Mouse (Mus musculus) forebrain, embryonic 13.5 days (tissue): ENCODE data around the gene Kif5c. TPM values are rescaled to one million over a fixed set of nuclear protein-coding genes. Genes with fewer than 3 reads are reported as not detected.

Experiments used
- ATAC-seq: fragments of 200-750 bp; cut with Nextera tagmentation; 2 replicates; pipeline ENCODE4 v1.8.0; 2017
- H3K27ac ChIP-seq: fragments of 300-500 bp; sonication (generic); 2 replicates; pipeline ENCODE4 v1.5.1; 2015; ENCODE audit warnings: inconsistent platforms, mild to moderate bottlenecking, moderate library complexity
- H3K27me3 ChIP-seq: fragments of 300-500 bp; sonication (generic); 2 replicates; pipeline ENCODE4 v1.6.1; 2015; ENCODE audit warnings: mild to moderate bottlenecking, inconsistent platforms
- H3K36me3 ChIP-seq: fragments of 300-500 bp; sonication (generic); 2 replicates; pipeline ENCODE4 v1.6.1; 2015; ENCODE audit warnings: mild to moderate bottlenecking, inconsistent platforms; ENCODE audit not compliant: poor library complexity, severe bottlenecking
- H3K4me1 ChIP-seq: fragments of 300-500 bp; sonication (generic); 2 replicates; pipeline ENCODE4 v1.6.1; 2015; ENCODE audit warnings: inconsistent platforms
- H3K4me2 ChIP-seq: fragments of 300-500 bp; sonication (generic); 2 replicates; pipeline ENCODE4 v1.6.1; 2015; ENCODE audit warnings: inconsistent platforms, mild to moderate bottlenecking, moderate library complexity
- H3K4me3 ChIP-seq: fragments of 300-500 bp; sonication (generic); 2 replicates; pipeline ENCODE4 v1.5.1; 2015; ENCODE audit warnings: mild to moderate bottlenecking, inconsistent platforms
- H3K9ac ChIP-seq: fragments of 300-500 bp; sonication (generic); 2 replicates; pipeline ENCODE4 v1.6.1; 2015; ENCODE audit warnings: mild to moderate bottlenecking, inconsistent platforms
- H3K9me3 ChIP-seq: fragments of 300-500 bp; sonication (generic); replicated peaks from 2 replicates; pipeline ENCODE4 v1.6.1; 2016; ENCODE audit warnings: inconsistent platforms
- WGBS: fragments of 180-500 bp; shearing (Covaris S2); methylation state at CpG from one replicate; pipeline ENCODE4 v1.1.7; 2015; 5-methylcytosine and 5-hydroxymethylcytosine counted together
- polyA plus RNA-seq: library from polyadenylated mRNA; unstranded; fragments of >200 nt; fragmentation: Nextera tagmentation; extraction: Ambion mirVana; gene quantifications from 2 replicates; pipeline ENCODE4 v1.2.1, GENCODE M21; 2015

The Kif5c gene
- polyA plus RNA-seq, 1 experiment from 2014 or later, result 129 TPM

DNA sequence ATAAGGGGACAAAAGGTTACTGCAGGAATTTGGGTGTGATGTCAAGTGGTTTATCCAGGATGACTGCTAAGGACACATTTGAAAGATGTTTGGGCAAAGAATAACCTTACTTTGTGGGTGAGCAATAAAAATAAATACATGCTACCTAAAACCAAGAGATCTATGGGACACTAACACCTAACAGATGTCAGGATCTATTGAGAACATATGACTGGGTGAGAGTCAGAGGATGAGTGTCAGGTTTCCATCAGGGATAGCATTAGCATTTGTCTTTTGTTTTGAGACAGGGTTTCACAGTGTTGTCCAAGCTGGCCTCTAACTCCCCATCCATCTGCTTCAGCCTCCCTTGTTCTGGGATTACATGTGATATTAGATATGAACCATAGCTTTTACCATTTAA is 26.2 kb upstream of the Kif5c start:
- no peak overlapping the region for H3K9ac ChIP-seq
- H3K9me3 ChIP-seq, result no peaks in the 10 kb centered on the region
- H3K4me2 ChIP-seq, result no peak overlapping the region
- H3K27me3 ChIP-seq, result no peaks in the 10 kb centered on the region
- no peak overlapping the region for H3K27ac ChIP-seq
- no peak for ATAC-seq
- no peaks in the 10 kb centered on the region for H3K36me3 ChIP-seq
- H3K4me1 ChIP-seq, result no peaks in the 10 kb centered on the region
- no peak overlapping the region for H3K4me3 ChIP-seq

GRCm38 (mm10) chr2:49594886-49595285 is 24.2 kb upstream of the Kif5c start:
- no peak for ATAC-seq
- WGBS, result 84% methylated on average over 7 of the region's 7 CpGs

GRCm38 (mm10) chr2:49596318-49596717 is 22.8 kb upstream of the Kif5c start:
- no peak overlapping the region for H3K4me2 ChIP-seq
- no peak for ATAC-seq
- 82% methylated on average over 3 of the region's 3 CpGs for WGBS

More at GRCm38 (mm10) chr2:49594886-49595285, 24.2 kb upstream of the Kif5c start:
- H3K9ac ChIP-seq, result no peak overlapping the region
- no peak overlapping the region for H3K27ac ChIP-seq
- no peaks in the 10 kb centered on the region for H3K9me3 ChIP-seq
- H3K4me1 ChIP-seq, result peaks cover 9% of the 10 kb centered on the region
- H3K4me3 ChIP-seq, result no peak overlapping the region
- H3K36me3 ChIP-seq, result no peaks in the 10 kb centered on the region
- H3K4me2 ChIP-seq, result no peak overlapping the region
- H3K27me3 ChIP-seq, result no peaks in the 10 kb centered on the region

DNA sequence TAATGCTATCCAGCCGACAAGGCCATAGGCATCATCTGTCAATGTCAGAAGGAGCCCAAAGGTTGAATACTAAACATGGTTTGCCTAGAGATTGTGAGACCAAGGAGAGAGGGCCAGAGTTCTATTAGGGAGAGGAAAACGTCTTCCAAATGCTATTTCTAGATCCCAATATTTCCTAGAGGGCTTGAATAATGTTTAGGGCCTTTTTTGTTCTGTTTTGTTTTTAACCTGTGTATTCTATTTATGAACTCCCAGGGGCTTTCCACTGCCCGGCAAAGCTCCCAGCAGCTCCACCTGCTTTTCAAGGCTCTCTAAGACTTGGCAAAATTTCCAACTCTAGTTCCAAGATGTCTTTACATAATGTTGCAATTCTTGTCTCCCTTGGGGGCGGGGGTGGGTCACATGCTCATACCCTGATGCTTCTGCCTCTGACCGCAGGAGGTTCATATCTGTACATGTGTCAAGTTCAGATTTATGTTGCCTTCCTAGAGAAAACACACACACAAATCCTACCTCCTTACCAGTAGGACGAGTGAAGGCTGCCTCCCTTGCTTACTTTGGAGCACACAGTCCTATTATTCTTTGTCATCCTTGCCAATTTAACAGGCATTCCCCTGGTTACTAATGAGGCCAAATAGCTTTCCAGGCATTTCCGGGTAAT is 18.9 kb upstream of the Kif5c start:
- Histone ChIP-seq H3K4me1 (peaks cover 38% of the 10 kb centered on the region), H3K4me3 (no peak overlapping the region), H3K27ac (peak overlapping the region; percentile 44), H3K9me3 (0 out of 2 replicates have a peak, but pooled peaks cover 5% of the 10 kb centered on the region), H3K4me2 (no peak overlapping the region), H3K9ac (no peak overlapping the region), H3K36me3 (no peaks in the 10 kb centered on the region), H3K27me3 (no peaks in the 10 kb centered on the region)
- 34% methylated on average over 7 of the region's 7 CpGs for WGBS
- peak; percentile 66 for ATAC-seq

More at GRCm38 (mm10) chr2:49596318-49596717, 22.8 kb upstream of the Kif5c start:
- no peaks in the 10 kb centered on the region for H3K9me3 ChIP-seq
- no peak overlapping the region for H3K9ac ChIP-seq
- H3K27me3 ChIP-seq, result no peaks in the 10 kb centered on the region
- no peak overlapping the region for H3K27ac ChIP-seq
- peaks cover 22% of the 10 kb centered on the region for H3K4me1 ChIP-seq
- H3K4me3 ChIP-seq, result no peak overlapping the region
- H3K36me3 ChIP-seq, result no peaks in the 10 kb centered on the region

DNA sequence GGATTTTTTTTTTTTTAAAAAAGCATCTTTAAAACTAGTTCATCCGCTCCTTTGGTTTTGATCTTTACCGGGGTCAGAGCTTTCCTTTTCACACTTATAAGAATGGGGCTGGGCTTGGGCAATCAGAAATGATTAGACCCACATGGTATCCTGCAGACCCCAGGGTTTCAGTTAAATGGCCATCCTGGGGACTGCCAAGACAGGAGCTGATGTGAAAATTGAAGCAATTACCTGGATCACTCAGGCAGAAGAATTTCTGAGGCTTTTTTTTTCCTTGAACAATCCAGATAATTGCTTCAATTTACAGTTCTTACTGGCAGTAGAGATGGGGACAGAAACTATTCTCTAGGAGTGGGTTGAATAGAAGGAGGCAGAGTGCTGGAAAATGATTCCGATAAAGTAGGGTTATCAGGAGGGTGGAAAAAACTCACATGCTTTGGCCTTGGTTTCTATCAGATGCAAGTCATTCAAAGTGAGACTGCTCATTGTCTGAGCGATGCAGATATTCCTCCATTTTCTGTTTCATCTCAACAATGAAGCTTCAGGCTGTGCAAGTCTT is 16.2 kb upstream of the Kif5c start:
- Histone ChIP-seq H3K4me3 (no peak overlapping the region), H3K9me3 (0 out of 2 replicates have a peak, but pooled peaks cover 5% of the 10 kb centered on the region), H3K27ac (peak overlapping the region; percentile 88), H3K36me3 (no peaks in the 10 kb centered on the region), H3K9ac (no peak overlapping the region), H3K27me3 (no peaks in the 10 kb centered on the region), H3K4me1 (peaks cover 38% of the 10 kb centered on the region), H3K4me2 (no peak overlapping the region)
- peak; percentile 80 for ATAC-seq
- 15% methylated on average over 4 of the region's 4 CpGs for WGBS

DNA sequence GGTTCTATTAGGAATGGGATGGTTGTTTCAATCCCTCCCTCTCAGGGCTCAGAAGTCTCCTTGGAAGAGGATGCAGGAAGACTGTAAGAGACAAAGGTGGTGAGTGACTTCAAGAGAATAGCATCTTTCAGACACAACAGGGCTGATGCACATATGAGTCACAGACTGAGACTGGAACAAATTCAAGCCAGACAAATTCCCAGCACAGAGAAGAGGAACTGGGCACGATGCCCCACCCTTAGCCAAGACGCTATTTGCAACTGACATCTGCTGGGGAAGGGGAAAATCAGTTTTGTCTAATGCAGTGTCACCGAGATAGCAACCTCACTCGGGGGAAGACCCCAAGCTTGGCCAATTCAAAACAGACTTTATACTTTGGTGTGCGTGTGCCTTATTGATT is 9.5 kb upstream of the Kif5c start:
- H3K36me3 ChIP-seq, result no peaks in the 10 kb centered on the region
- H3K27ac ChIP-seq, result no peak overlapping the region
- H3K9ac ChIP-seq, result no peak overlapping the region
- WGBS, result 84% methylated on average over 5 of the region's 5 CpGs
- H3K27me3 ChIP-seq, result no peaks in the 10 kb centered on the region
- H3K4me2 ChIP-seq, result no peak overlapping the region
- H3K4me3 ChIP-seq, result no peak overlapping the region
- H3K9me3 ChIP-seq, result no peaks in the 10 kb centered on the region
- peak; percentile 8; the same call in 1 of the 2 replicates for ATAC-seq
- H3K4me1 ChIP-seq, result no peaks in the 10 kb centered on the region

DNA sequence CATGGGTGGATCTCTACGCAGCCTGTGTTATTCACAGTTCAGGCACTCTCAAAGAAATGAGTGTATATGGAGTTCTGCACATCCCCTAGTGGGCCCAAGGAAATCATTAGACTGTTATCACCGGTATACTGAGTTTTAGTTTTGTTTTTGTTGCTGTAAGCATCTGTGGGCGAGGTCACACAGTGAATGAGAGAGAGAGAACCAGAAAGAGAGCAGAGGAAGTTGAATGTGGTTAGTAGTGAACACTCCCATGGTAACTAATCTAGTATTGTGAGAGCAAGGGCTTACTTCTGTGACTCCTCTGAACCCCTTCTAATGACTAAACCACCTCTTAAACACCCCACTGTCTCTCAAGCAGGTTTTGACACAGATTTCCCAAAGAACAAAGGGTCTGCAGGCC is 2.3 kb upstream of the Kif5c start:
- Histone ChIP-seq H3K4me3 (no peak overlapping the region), H3K4me2 (no peak overlapping the region), H3K9ac (no peak overlapping the region), H3K27ac (no peak overlapping the region), H3K27me3 (no peaks in the 10 kb centered on the region), H3K36me3 (no peaks in the 10 kb centered on the region), H3K4me1 (peaks cover 13% of the 10 kb centered on the region), H3K9me3 (no peaks in the 10 kb centered on the region)
- ATAC-seq, result no peak
- 73% methylated on average over 3 of the region's 3 CpGs for WGBS

- peak overlapping the region; percentile 73 for H3K4me2 ChIP-seq
- H3K4me1 ChIP-seq, result peaks cover 24% of the 10 kb centered on the region
- H3K9me3 ChIP-seq, result peaks cover 5% of the 10 kb centered on the region; the same call in 1 of the 2 replicates
- H3K27ac ChIP-seq, result peak overlapping the region; percentile 91
- peak; percentile 34 for ATAC-seq
- H3K27me3 ChIP-seq, result no peaks in the 10 kb centered on the region
- under 1% methylated on average over 33 of the region's 33 CpGs for WGBS
- H3K4me3 ChIP-seq, result peak overlapping the region; percentile 97
- H3K36me3 ChIP-seq, result peaks cover 22% of the 10 kb centered on the region
- peak overlapping the region; percentile 99 for H3K9ac ChIP-seq
Observed at GRCm38 (mm10) chr2:49619719-49620522, 823 bp downstream of the Kif5c start.

DNA sequence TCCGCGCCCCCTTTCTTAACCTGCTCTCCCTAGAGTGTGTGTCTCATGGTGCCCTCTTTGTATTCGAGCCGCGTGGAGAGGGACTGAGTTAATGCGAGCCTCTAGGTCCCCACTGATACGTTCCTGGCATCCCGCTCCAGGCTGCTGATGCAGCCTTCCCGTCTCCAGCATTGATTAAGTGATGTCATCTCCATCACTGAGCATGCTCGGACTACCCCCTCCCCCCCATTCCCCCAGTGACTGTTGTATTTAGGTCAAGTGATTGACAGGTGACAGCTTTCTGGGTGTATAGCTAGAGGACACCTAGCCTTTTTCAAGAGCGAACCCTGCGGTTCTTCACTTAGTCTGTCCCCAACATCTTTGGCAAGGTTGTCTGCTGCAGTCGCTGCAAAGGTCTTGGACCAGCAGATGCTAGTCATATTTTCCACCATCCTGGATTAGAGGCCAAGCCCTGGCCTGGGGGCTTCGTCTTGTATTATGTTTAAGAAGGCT is 1.6 kb downstream of the Kif5c start:
- H3K4me2 ChIP-seq, result peak overlapping the region; percentile 73
- peak; percentile 71 for ATAC-seq
- peaks cover 24% of the 10 kb centered on the region for H3K4me1 ChIP-seq
- peak overlapping the region; percentile 99 for H3K9ac ChIP-seq
- peak overlapping the region; percentile 97 for H3K4me3 ChIP-seq
- peaks cover 22% of the 10 kb centered on the region for H3K36me3 ChIP-seq
- peak overlapping the region; percentile 91 for H3K27ac ChIP-seq
- WGBS, result 6% methylated on average over 14 of the region's 14 CpGs
- peaks cover 5% of the 10 kb centered on the region; the same call in 1 of the 2 replicates for H3K9me3 ChIP-seq
- H3K27me3 ChIP-seq, result no peaks in the 10 kb centered on the region

DNA sequence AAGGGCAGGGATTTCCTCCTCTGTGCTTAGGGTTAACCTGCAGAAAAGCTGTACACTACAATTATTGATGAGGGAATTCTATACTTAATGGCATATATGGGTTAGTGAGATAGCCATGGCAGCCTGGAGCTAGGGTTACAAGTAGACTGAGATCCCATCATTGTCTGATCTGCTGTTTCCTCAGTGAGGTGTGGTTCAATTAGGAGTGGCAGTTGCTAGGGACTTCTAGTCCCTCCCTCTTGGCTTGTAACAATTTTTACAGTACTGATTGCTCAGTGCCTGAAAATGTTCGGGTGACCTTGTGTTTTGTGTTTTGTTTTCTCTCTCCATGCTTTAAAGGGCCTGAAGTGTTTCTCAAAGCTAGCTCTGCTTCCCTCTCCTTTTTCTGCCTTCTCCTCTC is 2.1 kb downstream of the Kif5c start:
- H3K9ac ChIP-seq, result peak overlapping the region; percentile 99

GRCm38 (mm10) chr2:49625581-49625980 is 6.5 kb downstream of the Kif5c start:
- Histone ChIP-seq H3K27ac (no peak overlapping the region), H3K4me3 (no peak overlapping the region), H3K4me2 (no peak overlapping the region), H3K27me3 (no peaks in the 10 kb centered on the region), H3K9ac (no peak overlapping the region), H3K36me3 (peaks cover 28% of the 10 kb centered on the region), H3K4me1 (peaks cover 52% of the 10 kb centered on the region), H3K9me3 (peaks cover 5% of the 10 kb centered on the region; the same call in 1 of the 2 replicates)
- WGBS, result 95% methylated on average over 1 of the region's 1 CpGs
- no peak for ATAC-seq

More for the DNA sequence above, 2.1 kb downstream of the Kif5c start:
- no peak for ATAC-seq
- H3K4me3 ChIP-seq, result peak overlapping the region; percentile 97
- peaks cover 5% of the 10 kb centered on the region; the same call in 1 of the 2 replicates for H3K9me3 ChIP-seq
- 42% methylated on average over 1 of the region's 1 CpGs for WGBS
- H3K36me3 ChIP-seq, result peaks cover 22% of the 10 kb centered on the region
- H3K27ac ChIP-seq, result peak overlapping the region; percentile 91
- peak overlapping the region; percentile 73 for H3K4me2 ChIP-seq
- H3K27me3 ChIP-seq, result no peaks in the 10 kb centered on the region
- H3K4me1 ChIP-seq, result peaks cover 30% of the 10 kb centered on the region

DNA sequence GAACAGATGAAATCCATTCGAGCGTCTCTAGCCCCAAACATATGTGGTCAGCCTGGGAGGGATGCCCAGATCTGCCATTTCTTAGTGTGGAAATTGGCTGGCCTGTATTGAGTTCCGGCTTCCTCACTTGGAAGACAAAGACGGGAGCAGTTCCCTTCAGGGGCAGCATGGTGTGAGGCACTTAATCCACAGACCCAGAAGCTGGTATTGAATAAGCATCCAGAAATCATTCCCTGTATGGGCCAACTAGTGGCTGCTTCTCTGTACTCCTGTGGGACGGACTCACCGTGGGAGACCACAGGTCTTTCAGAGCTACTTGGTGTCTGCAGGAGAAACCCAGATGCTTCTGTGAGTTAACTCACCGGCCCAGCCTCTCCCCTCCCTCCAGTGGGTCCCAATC is 8.5 kb downstream of the Kif5c start:
- WGBS, result 30% methylated on average over 7 of the region's 7 CpGs
- Histone ChIP-seq H3K4me3 (no peak overlapping the region), H3K27me3 (no peaks in the 10 kb centered on the region), H3K9ac (no peak overlapping the region), H3K4me2 (peak overlapping the region; percentile 33), H3K27ac (peak overlapping the region; percentile 81), H3K36me3 (peaks cover 21% of the 10 kb centered on the region), H3K9me3 (peaks cover 2% of the 10 kb centered on the region; the same call in 1 of the 2 replicates), H3K4me1 (peaks cover 40% of the 10 kb centered on the region)
- ATAC-seq, result peak; percentile 89
